Mouse (Mus musculus): ENCODE measurements at regions not wholly inside any gene's neighbourhood (a gene's known extent, or its start where the extent isn't known, plus 50 kb on each side); places are given as distances from the start of the nearest gene placed in this dataset.

DNA sequence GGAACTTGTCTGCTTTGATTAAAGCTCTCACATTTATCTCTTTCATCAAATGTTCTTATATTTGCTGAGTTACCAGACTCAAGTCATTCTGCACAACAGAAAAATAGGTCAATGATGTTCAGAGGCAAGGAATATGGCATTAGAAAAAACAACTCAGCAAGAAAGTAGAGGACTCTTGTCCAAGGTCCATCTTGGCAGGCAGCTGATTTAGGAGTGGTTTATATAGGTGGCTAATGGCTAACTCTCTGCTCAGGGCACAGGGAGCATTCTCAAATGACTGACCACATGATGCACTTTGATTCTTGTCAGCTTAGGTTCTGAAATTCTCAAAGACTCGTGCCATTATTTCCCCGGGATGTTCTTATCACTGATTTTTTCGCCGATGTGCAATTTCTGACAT, 216.7 kb upstream of the Mmadhc start:
- TF ChIP-seq POLR2A (IDR thresholded peaks at IDR 0.05; ENCODE audit: borderline replicate concordance, extremely low read depth, low read depth, low read length) (no peak), CTCF (IDR thresholded peaks at IDR 0.05; ENCODE audit: insufficient read depth, low read length) (no peak)

Data from lung, adult 2 months (tissue).